Mouse (Mus musculus) forebrain, postnatal 0 days (tissue): ENCODE measurements around the gene Arid3b. TPM values are rescaled to one million over a fixed set of nuclear protein-coding genes. Genes with fewer than 3 reads are reported as not detected.
A peak's percentile ranks its signal among the peaks of the same experiment; 100 is the strongest.

Experiments used
- ATAC-seq: fragments of 200-750 bp; cut with Nextera tagmentation; 2 replicates; pipeline ENCODE4 v1.8.0; 2017; ENCODE audit warnings: mild to moderate bottlenecking, moderate library complexity
- DNase-seq: peaks from one replicate; pipeline ENCODE4 v3.0.0-alpha.2; 2015
- H3K27ac ChIP-seq: fragments of 300-500 bp; sonication (generic); 2 replicates; pipeline ENCODE4 v1.5.1; 2014; ENCODE audit warnings: low read depth, mild to moderate bottlenecking, antibody characterized with exemption, low read length, moderate library complexity, mixed read lengths
- H3K27me3 ChIP-seq: fragments of 300-500 bp; sonication (generic); 2 replicates; pipeline ENCODE4 v1.6.1; 2014; ENCODE audit warnings: mild to moderate bottlenecking, low read length, mixed read lengths; ENCODE audit not compliant: insufficient read depth
- H3K36me3 ChIP-seq: fragments of 300-500 bp; sonication (generic); 2 replicates; pipeline ENCODE4 v1.6.1; 2014; ENCODE audit warnings: mild to moderate bottlenecking, moderate library complexity; ENCODE audit not compliant: insufficient read depth
- H3K4me1 ChIP-seq: fragments of 300-500 bp; sonication (generic); 2 replicates; pipeline ENCODE4 v1.6.1; 2014; ENCODE audit warnings: antibody characterized with exemption; ENCODE audit not compliant: insufficient read depth
- H3K4me2 ChIP-seq: fragments of 300-500 bp; sonication (generic); 2 replicates; pipeline ENCODE4 v1.6.1; 2014; ENCODE audit warnings: low read depth, mild to moderate bottlenecking, moderate library complexity
- H3K4me3 ChIP-seq: fragments of 300-500 bp; sonication (generic); 2 replicates; pipeline ENCODE4 v1.5.1; 2014; ENCODE audit warnings: low read depth, low read length, mixed read lengths
- H3K9ac ChIP-seq: fragments of 300-500 bp; sonication (generic); 2 replicates; pipeline ENCODE4 v1.6.1; 2014; ENCODE audit warnings: mild to moderate bottlenecking
- H3K9me3 ChIP-seq: fragments of 300-500 bp; sonication (generic); 2 replicates; pipeline ENCODE4 v1.6.1; 2016; ENCODE audit warnings: low read length
- CTCF ChIP-seq: sonication (generic); IDR thresholded peaks from 2 replicates; pipeline ENCODE4 v1.5.1; 2016; ENCODE audit warnings: antibody characterized with exemption, control low read depth, low read depth
- WGBS: fragments of 180-500 bp; shearing (Covaris S2); extraction: QIAGEN DNeasy Blood & Tissue Kit; methylation state at CpG from one replicate; pipeline ENCODE4 v1.1.7; 2014; 5-methylcytosine and 5-hydroxymethylcytosine counted together
- polyA plus RNA-seq: library from polyadenylated mRNA; unstranded; fragments of >200 nt; fragmentation: Nextera tagmentation; extraction: Ambion mirVana; gene quantifications from 2 replicates; pipeline ENCODE4 v1.2.1, GENCODE M21; 2015
- total RNA-seq: library from RNA; depleted of rRNA; stranded (reverse); fragments of >200 nt; gene quantifications from 2 replicates; pipeline ENCODE4 v1.2.3, GENCODE M21; 2014

Arid3b gene
- total and polyA plus RNA-seq, 2 experiments from 2014 or later = 3.1 to 4.7 TPM

DNA sequence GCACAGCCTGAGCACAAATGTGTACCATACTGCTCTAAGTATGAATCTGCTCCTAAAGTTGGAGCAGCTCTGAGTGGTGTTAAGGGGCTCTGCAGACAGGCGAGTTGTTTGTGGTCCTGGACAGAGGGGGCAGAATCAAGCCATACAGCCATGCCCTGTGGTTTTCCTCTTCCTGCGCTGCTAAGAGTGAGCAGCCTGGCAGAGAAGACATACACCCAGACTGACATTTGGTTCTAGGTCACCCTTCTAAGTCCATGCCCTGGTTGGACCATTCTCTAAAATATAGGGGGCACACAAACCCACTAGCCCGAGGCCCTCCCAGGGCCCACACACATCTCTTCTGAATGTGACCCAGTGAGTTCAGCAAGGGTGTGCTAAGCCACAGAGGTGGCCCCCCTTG, 46.9 kb downstream of the Arid3b start:
- Histone ChIP-seq H3K27ac (no peak overlapping the region), H3K4me2 (no peak overlapping the region), H3K9me3 (no peaks in the 10 kb centered on the region), H3K36me3 (peaks cover 39% of the 10 kb centered on the region), H3K9ac (no peak overlapping the region), H3K4me3 (no peak overlapping the region), H3K4me1 (no peaks in the 10 kb centered on the region), H3K27me3 (no peaks in the 10 kb centered on the region)
- 81% methylated on average over 3 of the region's 3 CpGs for WGBS
- no peak for TF ChIP-seq CTCF
- no peak for ATAC-seq
- no peak for DNase-seq

DNA sequence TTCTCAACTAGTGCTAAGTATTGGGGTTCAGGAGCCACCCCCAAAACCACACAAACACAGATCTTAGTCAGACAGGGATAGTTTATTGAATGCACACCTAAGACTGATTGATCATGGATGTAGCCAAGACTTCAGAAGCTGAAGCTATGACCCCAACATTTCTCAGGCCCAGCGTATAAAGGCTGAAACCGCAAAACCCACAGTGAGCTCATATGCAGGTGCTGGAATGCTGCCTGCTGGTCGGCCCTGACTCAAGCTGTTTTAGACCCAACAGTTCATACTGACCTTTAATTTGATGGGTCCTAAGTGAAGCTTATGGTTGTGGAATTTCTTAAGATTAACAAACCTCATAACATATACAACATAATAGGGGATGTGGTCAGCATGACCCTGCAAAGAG, 53.9 kb downstream of the Arid3b start:
- WGBS = 94% methylated on average over 3 of the region's 3 CpGs
- no peak overlapping the region for H3K9ac ChIP-seq
- H3K9me3 ChIP-seq = no peaks in the 10 kb centered on the region
- no peak overlapping the region for H3K27ac ChIP-seq
- no peaks in the 10 kb centered on the region for H3K27me3 ChIP-seq
- no peak for DNase-seq
- no peak overlapping the region for H3K4me3 ChIP-seq
- ATAC-seq = no peak
- H3K4me2 ChIP-seq = no peak overlapping the region
- no peaks in the 10 kb centered on the region for H3K4me1 ChIP-seq
- H3K36me3 ChIP-seq = no peaks in the 10 kb centered on the region
- TF ChIP-seq CTCF = no peak

DNA sequence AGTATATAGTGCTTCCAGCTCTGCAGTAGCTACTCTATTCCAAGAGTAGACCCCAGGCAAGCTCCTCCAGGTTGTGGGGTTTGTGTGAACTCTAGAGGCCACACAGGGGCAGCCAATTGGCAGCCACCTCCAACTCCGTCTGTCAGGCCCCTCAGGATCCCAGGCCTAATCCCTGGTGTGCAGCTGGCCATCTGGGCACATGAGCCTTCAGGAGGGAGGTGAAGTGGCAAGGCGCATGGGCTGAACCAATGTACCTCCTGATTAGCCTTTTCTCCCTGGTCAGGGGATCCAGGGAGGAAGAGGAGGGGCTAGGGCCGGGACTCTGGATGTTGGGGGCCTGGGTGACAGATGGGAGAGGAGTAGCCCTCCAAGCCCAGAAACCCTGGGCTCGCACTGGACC, 60.9 kb downstream of the Arid3b start:
- no peaks in the 10 kb centered on the region for H3K9me3 ChIP-seq
- H3K4me1 ChIP-seq = no peaks in the 10 kb centered on the region
- no peaks in the 10 kb centered on the region for H3K27me3 ChIP-seq
- no peak overlapping the region for H3K4me2 ChIP-seq
- no peaks in the 10 kb centered on the region for H3K36me3 ChIP-seq
- no peak overlapping the region for H3K27ac ChIP-seq
- no peak overlapping the region for H3K9ac ChIP-seq
- ATAC-seq (no peak), DNase-seq (no peak)
- 67% methylated on average over 3 of the region's 4 CpGs for WGBS
- no peak overlapping the region for H3K4me3 ChIP-seq
- no peak for TF ChIP-seq CTCF

DNA sequence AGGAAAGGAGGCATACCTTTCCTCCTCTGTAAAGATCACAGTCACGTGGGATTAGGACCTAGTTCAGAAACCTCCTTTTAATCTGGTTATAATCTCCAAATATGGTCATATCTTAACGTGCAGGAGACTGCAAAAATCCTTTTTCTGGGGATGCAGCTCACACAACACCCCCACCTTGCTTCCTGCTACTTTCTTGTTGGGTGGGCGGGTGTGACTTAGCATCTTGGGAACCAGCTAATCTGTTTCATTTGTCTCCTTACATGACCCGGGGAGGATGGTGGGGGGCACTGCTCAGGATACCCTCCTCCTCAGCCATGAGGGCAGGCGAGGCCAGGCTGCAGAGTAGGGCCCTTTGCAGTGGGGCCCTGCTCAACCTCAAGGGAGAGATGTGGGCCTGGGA, 61.6 kb downstream of the Arid3b start:
- no peak overlapping the region for H3K9ac ChIP-seq
- no peak overlapping the region for H3K27ac ChIP-seq
- no peaks in the 10 kb centered on the region for H3K4me1 ChIP-seq
- no peak for TF ChIP-seq CTCF
- no peak for DNase-seq
- H3K4me3 ChIP-seq = no peak overlapping the region
- no peak overlapping the region for H3K4me2 ChIP-seq
- no peaks in the 10 kb centered on the region for H3K27me3 ChIP-seq
- H3K36me3 ChIP-seq = no peaks in the 10 kb centered on the region
- no peak for ATAC-seq
- H3K9me3 ChIP-seq = no peaks in the 10 kb centered on the region
- 72% methylated on average over 5 of the region's 5 CpGs for WGBS

DNA sequence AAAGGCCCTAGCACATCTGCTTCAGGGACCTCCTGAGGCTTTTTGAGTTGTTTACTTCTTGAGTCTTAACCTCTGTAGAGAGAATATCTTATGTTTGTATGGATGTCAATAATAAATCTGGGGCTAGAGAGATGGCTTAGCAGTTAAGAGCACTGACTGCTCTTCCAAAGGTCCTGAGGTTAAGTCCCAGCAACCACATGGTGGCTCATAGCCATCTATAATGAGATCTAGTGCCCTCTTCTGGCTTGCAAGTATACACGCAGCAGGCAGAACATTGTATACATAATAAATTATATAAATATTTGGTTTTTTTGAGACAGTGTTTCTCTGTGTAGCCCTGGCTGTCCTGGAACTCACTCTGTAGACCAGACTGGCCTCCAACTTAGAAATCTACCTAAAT, 62.4 kb downstream of the Arid3b start:
- no peak overlapping the region for H3K4me3 ChIP-seq
- H3K27ac ChIP-seq = no peak overlapping the region
- H3K36me3 ChIP-seq = no peaks in the 10 kb centered on the region
- no peaks in the 10 kb centered on the region for H3K9me3 ChIP-seq
- no peak overlapping the region for H3K4me2 ChIP-seq
- 13% methylated on average over 1 of the region's 1 CpGs for WGBS
- no peak for DNase-seq
- H3K4me1 ChIP-seq = no peaks in the 10 kb centered on the region
- peak; percentile 47 for TF ChIP-seq CTCF
- no peaks in the 10 kb centered on the region for H3K27me3 ChIP-seq
- no peak overlapping the region for H3K9ac ChIP-seq
- no peak for ATAC-seq

DNA sequence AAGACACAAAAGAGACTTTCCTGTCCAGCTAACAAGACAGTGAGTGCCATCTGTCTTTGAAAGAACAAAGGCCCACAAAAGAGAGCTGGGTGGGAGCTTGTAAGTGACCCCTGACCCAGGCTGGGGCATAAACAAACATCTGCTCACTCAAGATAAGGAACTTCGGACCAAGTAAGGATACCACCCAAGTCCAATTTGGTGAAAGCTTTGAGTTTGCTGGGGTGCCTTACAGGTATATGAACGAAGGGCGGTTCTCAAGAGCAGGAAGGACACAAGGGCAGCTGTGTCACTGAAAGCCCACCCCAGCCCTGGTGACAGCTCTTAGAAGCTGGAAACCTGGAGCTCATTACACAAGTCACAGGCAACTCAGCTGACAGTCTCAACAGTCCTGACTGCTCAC, 62.8 kb downstream of the Arid3b start:
- no peak overlapping the region for H3K4me2 ChIP-seq
- H3K4me3 ChIP-seq = no peak overlapping the region
- H3K27ac ChIP-seq = no peak overlapping the region
- no peak for DNase-seq
- no peaks in the 10 kb centered on the region for H3K27me3 ChIP-seq
- no peak for ATAC-seq
- no peaks in the 10 kb centered on the region for H3K36me3 ChIP-seq
- no peaks in the 10 kb centered on the region for H3K9me3 ChIP-seq
- TF ChIP-seq CTCF = no peak
- WGBS = 94% methylated on average over 3 of the region's 3 CpGs
- no peak overlapping the region for H3K9ac ChIP-seq
- no peaks in the 10 kb centered on the region for H3K4me1 ChIP-seq

DNA sequence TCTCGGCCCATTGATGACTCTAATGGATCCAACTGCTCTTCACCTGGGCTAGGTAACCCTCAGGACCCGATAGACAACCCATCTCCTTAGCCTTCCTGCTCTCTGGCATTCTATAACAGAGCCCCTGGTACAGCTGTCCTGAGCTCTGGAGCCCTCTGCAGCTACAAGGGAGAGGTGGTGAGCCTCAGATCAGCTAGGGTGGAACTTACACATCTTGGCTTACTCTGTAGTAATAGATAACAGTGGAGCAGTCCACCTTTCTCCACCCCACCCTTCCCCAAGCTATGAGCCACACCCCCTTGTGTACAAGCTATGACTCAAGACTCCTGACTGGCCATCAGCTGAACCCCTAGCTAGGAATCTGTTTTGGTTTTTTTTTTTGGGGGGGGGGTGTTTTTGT, 65.8 kb downstream of the Arid3b start:
- Histone ChIP-seq H3K4me1 (peaks cover 7% of the 10 kb centered on the region; the same call in 1 of the 2 replicates), H3K4me2 (no peak overlapping the region), H3K9me3 (no peaks in the 10 kb centered on the region), H3K36me3 (no peaks in the 10 kb centered on the region), H3K27ac (no peak overlapping the region), H3K27me3 (no peaks in the 10 kb centered on the region), H3K9ac (no peak overlapping the region), H3K4me3 (no peak overlapping the region)
- 95% methylated on average over 2 of the region's 2 CpGs for WGBS
- DNase-seq = no peak
- no peak for ATAC-seq
- TF ChIP-seq CTCF = no peak

DNA sequence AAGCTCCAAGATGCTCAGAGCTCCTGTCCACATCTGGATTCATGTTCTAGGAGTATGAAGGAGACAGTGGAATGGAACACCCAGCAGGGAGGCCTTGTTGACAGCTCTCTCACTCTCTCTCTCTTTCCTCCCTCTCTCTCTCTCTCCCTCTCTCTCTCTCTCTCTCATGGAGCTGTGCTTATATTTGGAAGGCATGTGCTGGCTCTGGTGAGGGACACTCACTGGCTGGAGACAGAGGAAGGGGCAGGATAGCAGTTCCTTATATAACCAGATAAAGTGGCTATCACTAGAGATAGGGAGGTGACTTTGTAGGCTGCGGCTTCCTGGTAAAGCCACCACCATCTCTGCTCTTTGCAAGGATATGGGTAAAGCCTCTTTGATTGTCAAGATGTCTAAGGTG, 66.4 kb downstream of the Arid3b start:
- DNase-seq = no peak
- H3K9me3 ChIP-seq = no peaks in the 10 kb centered on the region
- no peak overlapping the region for H3K27ac ChIP-seq
- no peaks in the 10 kb centered on the region for H3K36me3 ChIP-seq
- TF ChIP-seq CTCF = no peak
- H3K4me1 ChIP-seq = peaks cover 7% of the 10 kb centered on the region; the same call in 1 of the 2 replicates
- no peak overlapping the region for H3K4me3 ChIP-seq
- no peak for ATAC-seq
- 96% methylated on average over 1 of the region's 1 CpGs for WGBS
- no peak overlapping the region for H3K4me2 ChIP-seq
- H3K27me3 ChIP-seq = no peaks in the 10 kb centered on the region
- H3K9ac ChIP-seq = no peak overlapping the region
